13 mouse cellular contexts compared by ENCODE assay signal in the genomic region with DNA sequence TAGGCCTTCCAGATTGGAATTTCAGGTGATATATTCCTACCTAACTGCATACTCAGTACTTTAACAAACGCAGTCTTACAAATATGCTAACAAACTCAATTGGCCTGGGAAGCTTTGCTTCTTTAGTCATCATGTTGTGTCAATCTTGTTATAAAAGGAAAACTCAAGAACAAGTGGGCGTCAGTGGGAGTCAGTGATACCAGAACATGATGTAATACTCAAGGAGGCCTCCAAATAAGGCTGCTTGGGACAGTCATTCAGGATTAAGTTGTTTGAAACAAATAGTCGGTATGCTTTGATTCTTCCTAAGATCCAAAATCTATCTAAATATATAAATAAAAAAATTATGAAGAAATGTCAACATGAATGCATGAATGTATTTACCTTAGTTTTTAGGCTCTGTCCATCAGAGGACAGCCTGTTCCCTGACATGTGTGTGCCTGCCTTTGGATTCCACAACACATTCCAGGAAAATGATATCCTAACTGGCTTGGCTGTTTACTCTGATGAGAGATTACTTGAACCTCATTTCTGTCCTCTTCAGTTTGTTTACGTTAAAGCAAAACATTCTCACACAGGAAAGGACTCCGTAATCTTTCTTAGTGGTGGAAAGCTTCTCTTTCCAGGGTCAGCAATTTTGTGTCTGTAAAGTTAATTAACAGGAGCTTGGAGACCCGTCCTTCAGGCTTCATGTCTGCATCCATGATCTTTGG.
DNase-seq lines count a peak whose midpoint lies in the region; ATAC-seq and TF ChIP-seq lines count a peak whose summit lies in the region.
"Had no signal": no experiment of that assay in that cellular context is flagged by ENCODE, and none has a peak within 500 bp of the region (broad histone marks: within the 10 kb centered on the region; RNA-seq: fewer than 3 reads in every experiment).

No protein-coding gene starts in this region.

- ATAC-seq in lung, postnatal 0 days: peak; percentile 88
- ATAC-seq: intestine, embryonic 16.5 days had no signal

- H3K36me3 ChIP-seq in lung, postnatal 0 days (ENCODE audit: insufficient read depth, low read length): no peaks in the 10 kb centered on the region
- H3K36me3 ChIP-seq: liver, embryonic 13.5 days had no signal

- H3K4me3 ChIP-seq in lung, postnatal 0 days (ENCODE audit: low read depth, low read length): no peak overlapping the region
- H3K4me3 ChIP-seq: liver, embryonic 13.5 days had no signal

- peak; percentile 2 to 40 for DNase-seq in frontal cortex, adult 2 months (ENCODE audit: extremely low spot score in 1 of 2, low spot score in 1 of 2)
- no peak for DNase-seq in frontal cortex, postnatal 10 days (ENCODE audit: low spot score in 2 of 2)
- peak; percentile 12 to 21 for DNase-seq in left cerebral cortex, postnatal 14 days (ENCODE audit: low spot score in 2 of 2)
- DNase-seq in left cerebral cortex, adult 11 months (ENCODE audit: low spot score): no peak
- DNase-seq in NIH3T3 (ENCODE audit: low read depth): peak; percentile 30
- peak; percentile 70 for DNase-seq in lung, postnatal 0 days (ENCODE audit: low spot score)
- no peak for DNase-seq in cerebellum, adult 9-11 months
- DNase-seq in thymus, postnatal 36 days: no peak
- DNase-seq: cerebellum, adult 2 months; layer of hippocampus, postnatal 36 days; liver, embryonic 13.5 days had no signal

- TF ChIP-seq CTCF in lung, postnatal 0 days (IDR thresholded peaks at IDR 0.05): no peak

- peak overlapping the region; percentile 38 for H3K27ac ChIP-seq in lung, postnatal 0 days (ENCODE audit: low read length)
- H3K27ac ChIP-seq: liver, embryonic 13.5 days had no signal

- H3K4me1 ChIP-seq in lung, postnatal 0 days (ENCODE audit: insufficient read depth, low read depth, low read length): no peaks in the 10 kb centered on the region
- H3K4me1 ChIP-seq: liver, embryonic 13.5 days had no signal

- no peaks in the 10 kb centered on the region for H3K27me3 ChIP-seq in lung, postnatal 0 days (replicated peaks; ENCODE audit: insufficient read depth, low read length)
- H3K27me3 ChIP-seq: liver, embryonic 13.5 days had no signal

- H3K4me2 ChIP-seq in lung, postnatal 0 days (replicated peaks; ENCODE audit: low read depth, low read length): no peak overlapping the region
- H3K4me2 ChIP-seq: liver, embryonic 13.5 days; midbrain, embryonic 11.5 days had no signal

- no peak overlapping the region for H3K9ac ChIP-seq in lung, postnatal 0 days (replicated peaks; ENCODE audit: low read depth)
- H3K9ac ChIP-seq: liver, embryonic 13.5 days had no signal

- TF ChIP-seq EP300 in lung, postnatal 0 days (IDR thresholded peaks at IDR 0.05): peak; percentile 99

- WGBS in lung, postnatal 0 days: 39% methylated on average over 6 of the region's 6 CpGs

- intact Hi-C loops in left cerebral cortex, postnatal 14 days (cut with DNase I): no loop called here

- no peaks in the 10 kb centered on the region for H3K9me3 ChIP-seq in lung, postnatal 0 days (ENCODE audit: low read length)
- H3K9me3 ChIP-seq: liver, embryonic 13.5 days had no signal

Comparison
In these comparisons a context has a peak if more than half of its experiments do, and no peak if none do; other contexts are left out.
1. DNase-seq: peak in frontal cortex, adult 2 months (2 of 2), left cerebral cortex, postnatal 14 days (2 of 2), NIH3T3 (single experiment) and lung, postnatal 0 days (single experiment); none in frontal cortex, postnatal 10 days (0 of 2), left cerebral cortex, adult 11 months (single experiment), cerebellum, adult 9-11 months (single experiment) and thymus, postnatal 36 days (0 of 2).